Mouse (Mus musculus) limb, embryonic 14.5 days (tissue): Measurements from ENCODE around the gene Olfr1265. TPM values are rescaled to one million over a fixed set of nuclear protein-coding genes. Genes with fewer than 3 reads are reported as not detected.

Experiments
- ATAC-seq: fragments of 200-750 bp; cut with Nextera tagmentation; 2 replicates; pipeline ENCODE4 v1.8.0; 2017; ENCODE audit warnings: low read depth, moderate number of reproducible peaks, moderate TSS enrichment; ENCODE audit not compliant: low FRiP score
- DNase-seq: peaks from one replicate; pipeline ENCODE4 v3.0.0-alpha.2; 2015; ENCODE audit warnings: low spot score
- H3K27ac ChIP-seq: fragments of 300-500 bp; sonication (generic); replicated peaks from 2 replicates; pipeline ENCODE4 v1.5.1; 2014; ENCODE audit warnings: low read depth, mild to moderate bottlenecking, low read length, moderate library complexity, mixed read lengths
- H3K27me3 ChIP-seq: fragments of 300-500 bp; sonication (generic); 2 replicates; pipeline ENCODE4 v1.6.1; 2014; ENCODE audit warnings: low read length, mixed read lengths; ENCODE audit not compliant: control insufficient read depth, insufficient read depth
- H3K36me3 ChIP-seq: fragments of 300-500 bp; sonication (generic); 2 replicates; pipeline ENCODE4 v1.6.1; 2014; ENCODE audit warnings: mild to moderate bottlenecking, low read length, moderate library complexity, mixed read lengths; ENCODE audit not compliant: control insufficient read depth, insufficient read depth
- H3K4me1 ChIP-seq: fragments of 300-500 bp; sonication (generic); 2 replicates; pipeline ENCODE4 v1.6.1; 2014; ENCODE audit warnings: antibody characterized with exemption, low read length, mixed read lengths; ENCODE audit not compliant: control insufficient read depth, insufficient read depth
- H3K4me2 ChIP-seq: fragments of 300-500 bp; sonication (generic); replicated peaks from 2 replicates; pipeline ENCODE4 v1.6.1; 2014; ENCODE audit warnings: low read depth, mild to moderate bottlenecking, low read length, moderate library complexity; ENCODE audit not compliant: severe bottlenecking
- H3K4me3 ChIP-seq: fragments of 300-500 bp; sonication (generic); replicated peaks from 2 replicates; pipeline ENCODE4 v1.5.1; 2014; ENCODE audit warnings: low read length
- H3K9ac ChIP-seq: fragments of 300-500 bp; sonication (generic); 2 replicates; pipeline ENCODE4 v1.6.1; 2014; ENCODE audit warnings: mild to moderate bottlenecking, low read depth, low read length, moderate library complexity; ENCODE audit not compliant: severe bottlenecking
- H3K9me3 ChIP-seq: fragments of 300-500 bp; sonication (generic); 2 replicates; pipeline ENCODE4 v1.6.1; 2016; ENCODE audit warnings: low read length; ENCODE audit not compliant: control insufficient read depth
- POLR2A ChIP-seq: fragments of 200-500 bp; IDR thresholded peaks from 2 replicates; pipeline ENCODE4 v1.8.0; 2012; ENCODE audit warnings: inconsistent platforms, mild to moderate bottlenecking, moderate library complexity, borderline replicate concordance; ENCODE audit not compliant: insufficient read depth, insufficient read length; ENCODE audit errors: extremely low read depth
- WGBS: fragments of 180-500 bp; shearing (Covaris S2); extraction: QIAGEN DNeasy Blood & Tissue Kit; methylation state at CpG from one replicate; pipeline ENCODE4 v1.1.7; 2014; 5-methylcytosine and 5-hydroxymethylcytosine counted together
- polyA plus RNA-seq, 2 experiments: library from polyadenylated mRNA; depleted of rRNA in 1 of 2; stranded (reverse) in 1 of 2; unstranded in 1 of 2; fragments of >200 nt; fragmentation: Nextera tagmentation in 1 of 2; extraction: Ambion mirVana in 1 of 2; gene quantifications; 2 replicates each; pipeline versions ENCODE4 v1.2.1 to v1.2.3; 2012 to 2014

The Olfr1265 gene
- polyA plus RNA-seq, 2 experiments, result not detected

- no peak for ATAC-seq
- Histone ChIP-seq H3K27me3 (no peaks in the 10 kb centered on the region), H3K4me3 (no peak within 1 kb of the TSS), H3K4me2 (no peak within 1 kb of the TSS), H3K27ac (no peak within 1 kb of the TSS), H3K4me1 (no peaks in the 10 kb centered on the region), H3K36me3 (no peaks in the 10 kb centered on the region), H3K9me3 (no peaks in the 10 kb centered on the region), H3K9ac (no peak within 1 kb of the TSS)
- DNase-seq, result no peak
- no peak for TF ChIP-seq POLR2A
Observed at GRCm38 (mm10) chr2:90063494-90063893, 28.4 kb downstream of the Olfr1265 start, which contains the start of gene Olfr140. Olfr140 (minus strand) TSS chr2:90063594.

GRCm38 (mm10) chr2:90070065-90070464, 34.9 kb downstream of the Olfr1265 start:
- ATAC-seq (no peak), DNase-seq (no peak)
- 82% methylated on average over 2 of the region's 2 CpGs for WGBS
- TF ChIP-seq POLR2A, result no peak
- Histone ChIP-seq H3K4me1 (no peaks in the 10 kb centered on the region), H3K4me2 (no peak overlapping the region), H3K9ac (no peak overlapping the region), H3K9me3 (no peaks in the 10 kb centered on the region), H3K27ac (no peak overlapping the region), H3K27me3 (no peaks in the 10 kb centered on the region), H3K4me3 (no peak overlapping the region), H3K36me3 (no peaks in the 10 kb centered on the region)

Other genes starting within 250 kb of the Olfr1265 start
- gene Olfr1254, start 241.7 kb upstream of the Olfr1265 start, polyA plus RNA-seq (2012; rRNA removed), result not detected in 2 replicates
- not detected in 2 replicates for gene Olfr1254, start 241.7 kb upstream of the Olfr1265 start, polyA plus RNA-seq (2014; fragmentation: Nextera tagmentation; extraction: Ambion mirVana)
- not detected in 2 replicates for gene Olfr1255, start 223.3 kb upstream of the Olfr1265 start, polyA plus RNA-seq (2012; rRNA removed)
- gene Olfr1255, start 223.3 kb upstream of the Olfr1265 start, polyA plus RNA-seq (2014; fragmentation: Nextera tagmentation; extraction: Ambion mirVana), result not detected in 2 replicates
- gene Olfr1256, start 193.8 kb upstream of the Olfr1265 start, polyA plus RNA-seq (2012; rRNA removed), result not detected in 2 replicates
- gene Olfr1256, start 193.8 kb upstream of the Olfr1265 start, polyA plus RNA-seq (2014; fragmentation: Nextera tagmentation; extraction: Ambion mirVana), result not detected in 2 replicates
- not detected in 2 replicates for gene Olfr48, start 187.1 kb upstream of the Olfr1265 start, polyA plus RNA-seq (2012; rRNA removed)
- not detected in 2 replicates for gene Olfr48, start 187.1 kb upstream of the Olfr1265 start, polyA plus RNA-seq (2014; fragmentation: Nextera tagmentation; extraction: Ambion mirVana)
- gene Olfr1257, start 156.9 kb upstream of the Olfr1265 start, polyA plus RNA-seq (2012; rRNA removed), result not detected in 2 replicates
- gene Olfr1257, start 156.9 kb upstream of the Olfr1265 start, polyA plus RNA-seq (2014; fragmentation: Nextera tagmentation; extraction: Ambion mirVana), result not detected in 2 replicates
- gene Olfr1258, start 108.0 kb upstream of the Olfr1265 start, polyA plus RNA-seq (2012; rRNA removed), result not detected in 2 replicates
- not detected in 2 replicates for gene Olfr1258, start 108.0 kb upstream of the Olfr1265 start, polyA plus RNA-seq (2014; fragmentation: Nextera tagmentation; extraction: Ambion mirVana)
- gene Olfr1259, start 86.7 kb upstream of the Olfr1265 start, polyA plus RNA-seq (2012; rRNA removed), result not detected in 2 replicates
- not detected in 2 replicates for gene Olfr1259, start 86.7 kb upstream of the Olfr1265 start, polyA plus RNA-seq (2014; fragmentation: Nextera tagmentation; extraction: Ambion mirVana)
- gene Olfr1260, start 61.0 kb upstream of the Olfr1265 start, polyA plus RNA-seq (2012; rRNA removed), result not detected in 2 replicates
- not detected in 2 replicates for gene Olfr1260, start 61.0 kb upstream of the Olfr1265 start, polyA plus RNA-seq (2014; fragmentation: Nextera tagmentation; extraction: Ambion mirVana)
- gene Olfr1261, start 44.1 kb upstream of the Olfr1265 start, polyA plus RNA-seq (2012; rRNA removed), result not detected in 2 replicates
- gene Olfr1261, start 44.1 kb upstream of the Olfr1265 start, polyA plus RNA-seq (2014; fragmentation: Nextera tagmentation; extraction: Ambion mirVana), result not detected in 2 replicates
- gene Olfr1262, start 35.2 kb upstream of the Olfr1265 start, polyA plus RNA-seq (2012; rRNA removed), result not detected in 2 replicates
- not detected in 2 replicates for gene Olfr1262, start 35.2 kb upstream of the Olfr1265 start, polyA plus RNA-seq (2014; fragmentation: Nextera tagmentation; extraction: Ambion mirVana)
- not detected in 2 replicates for gene Olfr1263, start 23.2 kb upstream of the Olfr1265 start, polyA plus RNA-seq (2012; rRNA removed)
- gene Olfr1263, start 23.2 kb upstream of the Olfr1265 start, polyA plus RNA-seq (2014; fragmentation: Nextera tagmentation; extraction: Ambion mirVana), result not detected in 2 replicates
- not detected in 2 replicates for gene Olfr1264, start 9.8 kb upstream of the Olfr1265 start, polyA plus RNA-seq (2012; rRNA removed)
- gene Olfr1264, start 9.8 kb upstream of the Olfr1265 start, polyA plus RNA-seq (2014; fragmentation: Nextera tagmentation; extraction: Ambion mirVana), result not detected in 2 replicates
- not detected in 2 replicates for gene Olfr140, start 28.3 kb downstream of the Olfr1265 start, polyA plus RNA-seq (2012; rRNA removed)
- gene Olfr140, start 28.3 kb downstream of the Olfr1265 start, polyA plus RNA-seq (2014; fragmentation: Nextera tagmentation; extraction: Ambion mirVana), result not detected in 2 replicates
- gene Olfr1269, start 86.1 kb downstream of the Olfr1265 start, polyA plus RNA-seq (2012; rRNA removed), result not detected in 2 replicates
- not detected in 2 replicates for gene Olfr1269, start 86.1 kb downstream of the Olfr1265 start, polyA plus RNA-seq (2014; fragmentation: Nextera tagmentation; extraction: Ambion mirVana)
- gene Olfr32, start 107.0 kb downstream of the Olfr1265 start, polyA plus RNA-seq (2012; rRNA removed), result not detected in 2 replicates
- gene Olfr32, start 107.0 kb downstream of the Olfr1265 start, polyA plus RNA-seq (2014; fragmentation: Nextera tagmentation; extraction: Ambion mirVana), result not detected in 2 replicates
- not detected in 2 replicates for gene Olfr1270, start 117.8 kb downstream of the Olfr1265 start, polyA plus RNA-seq (2012; rRNA removed)
- gene Olfr1270, start 117.8 kb downstream of the Olfr1265 start, polyA plus RNA-seq (2014; fragmentation: Nextera tagmentation; extraction: Ambion mirVana), result not detected in 2 replicates
- not detected in 2 replicates for gene Olfr1506, start 189.2 kb downstream of the Olfr1265 start, polyA plus RNA-seq (2012; rRNA removed)
- gene Olfr1506, start 189.2 kb downstream of the Olfr1265 start, polyA plus RNA-seq (2014; fragmentation: Nextera tagmentation; extraction: Ambion mirVana), result not detected in 2 replicates
- not detected in 2 replicates for gene Olfr142, start 222.3 kb downstream of the Olfr1265 start, polyA plus RNA-seq (2012; rRNA removed)
- gene Olfr142, start 222.3 kb downstream of the Olfr1265 start, polyA plus RNA-seq (2014; fragmentation: Nextera tagmentation; extraction: Ambion mirVana), result not detected in 2 replicates
- not detected in 2 replicates for gene Olfr1271, start 235.7 kb downstream of the Olfr1265 start, polyA plus RNA-seq (2012; rRNA removed)
- gene Olfr1271, start 235.7 kb downstream of the Olfr1265 start, polyA plus RNA-seq (2014; fragmentation: Nextera tagmentation; extraction: Ambion mirVana), result not detected in 2 replicates